Mouse (Mus musculus) liver, embryonic 14.5 days (tissue): ENCODE results near the gene Itga3. TPM values are rescaled to one million over a fixed set of nuclear protein-coding genes. Genes with fewer than 3 reads are reported as not detected.
A peak's percentile ranks its signal among the peaks of the same experiment; 100 is the strongest.

ENCODE experiments used
- ATAC-seq: fragments of 200-750 bp; cut with Nextera tagmentation; 2 replicates; pipeline ENCODE4 v1.8.0; 2017; ENCODE audit warnings: moderate number of reproducible peaks, mild to moderate bottlenecking, moderate library complexity; ENCODE audit not compliant: insufficient read depth
- DNase-seq, 3 experiments: peaks; one replicate each; pipeline ENCODE4 v3.0.0-alpha.2; 2012 to 2013; ENCODE audit warnings: low read depth in 3 of 3, low spot score in 3 of 3
- H3K27ac ChIP-seq: fragments of 300-500 bp; sonication (generic); 2 replicates; pipeline ENCODE4 v1.5.1; 2014; ENCODE audit warnings: moderate library complexity, mild to moderate bottlenecking, control low read depth, inconsistent platforms
- H3K27me3 ChIP-seq: fragments of 300-500 bp; sonication (generic); 2 replicates; pipeline ENCODE4 v1.6.1; 2014; ENCODE audit warnings: mild to moderate bottlenecking, low read length, moderate library complexity; ENCODE audit not compliant: control insufficient read depth, insufficient read depth
- H3K36me3 ChIP-seq: fragments of 300-500 bp; sonication (generic); replicated peaks from 2 replicates; pipeline ENCODE4 v1.6.1; 2014; ENCODE audit warnings: low read depth; ENCODE audit not compliant: control insufficient read depth, insufficient read depth
- H3K4me1 ChIP-seq, 2 experiments: fragments of 200-500 bp in 1 of 2; fragments of 300-500 bp in 1 of 2; sonication (generic) in 1 of 2; replicated peaks; 2 replicates each; pipeline ENCODE4 v1.6.1; 2012 to 2014; ENCODE audit warnings: antibody characterized with exemption in 1 of 2, inconsistent platforms in 1 of 2, low read length in 1 of 2; ENCODE audit not compliant: control insufficient read depth in 2 of 2, insufficient read depth in 2 of 2
- H3K4me2 ChIP-seq: fragments of 300-500 bp; sonication (generic); 2 replicates; pipeline ENCODE4 v1.6.1; 2014; ENCODE audit warnings: low read depth, mild to moderate bottlenecking, control low read depth, moderate library complexity
- H3K4me3 ChIP-seq, 2 experiments: fragments of 200-500 bp in 1 of 2; fragments of 300-500 bp in 1 of 2; sonication (generic) in 1 of 2; 2 replicates each; pipeline ENCODE4 v1.5.1; 2012 to 2014; ENCODE audit warnings: low read depth in 2 of 2, low read length in 2 of 2, mild to moderate bottlenecking in 2 of 2, control low read depth in 1 of 2, inconsistent platforms in 1 of 2, moderate library complexity in 1 of 2; ENCODE audit not compliant: insufficient read depth in 1 of 2
- H3K9ac ChIP-seq: fragments of 300-500 bp; sonication (generic); replicated peaks from 2 replicates; pipeline ENCODE4 v1.6.1; 2014; ENCODE audit warnings: mild to moderate bottlenecking, control low read depth, moderate library complexity
- H3K9me3 ChIP-seq: fragments of 300-500 bp; sonication (generic); 2 replicates; pipeline ENCODE4 v1.6.1; 2016; ENCODE audit warnings: low read length, mixed read lengths; ENCODE audit not compliant: control insufficient read depth
- CTCF ChIP-seq: IDR thresholded peaks from 2 replicates; pipeline ENCODE4 v1.5.1; 2016; ENCODE audit warnings: antibody characterized with exemption, low read depth, control low read depth
- EP300 ChIP-seq: IDR thresholded peaks from 2 replicates; pipeline ENCODE4 v1.6.1; 2016; ENCODE audit warnings: antibody characterized with exemption, low read depth
- WGBS: fragments of 180-500 bp; shearing (Covaris S2); extraction: QIAGEN DNeasy Blood & Tissue Kit; methylation state at CpG from one replicate; pipeline ENCODE4 v1.1.7; 2014; ENCODE audit not compliant: insufficient replicate concordance; 5-methylcytosine and 5-hydroxymethylcytosine counted together
- polyA plus RNA-seq, 2 experiments: library from polyadenylated mRNA; depleted of rRNA in 1 of 2; stranded (reverse) in 1 of 2; unstranded in 1 of 2; fragments of >200 nt; fragmentation: Nextera tagmentation in 1 of 2; extraction: Ambion mirVana in 1 of 2; gene quantifications; 2 replicates each; pipeline versions ENCODE4 v1.2.1 to v1.2.3; 2012 to 2014

Itga3 gene
- polyA plus RNA-seq, 2 experiments = 1.5 to 1.7 TPM

GRCm38 (mm10) chr11:95008661-95009628 lies 67.7 kb downstream of the Itga3 start:
- 29% methylated on average over 15 of the region's 15 CpGs for WGBS

GRCm38 (mm10) chr11:95007418-95007817 lies 69.2 kb downstream of the Itga3 start:
- Histone ChIP-seq H3K9me3 (no peaks in the 10 kb centered on the region), H3K4me3 (no peak overlapping the region), H3K9ac (no peak overlapping the region; the same call in 1 of the 2 replicates), H3K36me3 (peaks cover 12% of the 10 kb centered on the region), H3K27ac (peak overlapping the region; percentile 60), H3K27me3 (peaks cover 3% of the 10 kb centered on the region; the same call in 1 of the 2 replicates), H3K4me2 (peak overlapping the region; percentile 73), H3K4me1 (peaks cover 28 to 39% of the 10 kb centered on the region in 2 experiments)
- no peak for ATAC-seq
- TF ChIP-seq CTCF (no peak), EP300 (no peak)
- no peak for DNase-seq
- 11% methylated on average over 3 of the region's 3 CpGs for WGBS

More at GRCm38 (mm10) chr11:95008661-95009628, 67.7 kb downstream of the Itga3 start:
- H3K9ac ChIP-seq = peak overlapping the region; percentile 100
- peak overlapping the region; percentile 95 to 99 for H3K4me3 ChIP-seq
- no peak for ATAC-seq
- no peak for DNase-seq
- peaks cover 40 to 52% of the 10 kb centered on the region in 2 experiments for H3K4me1 ChIP-seq
- H3K27me3 ChIP-seq = peaks cover 3% of the 10 kb centered on the region; the same call in 1 of the 2 replicates
- TF ChIP-seq EP300 = no peak
- no peak for TF ChIP-seq CTCF
- peaks cover 9% of the 10 kb centered on the region for H3K36me3 ChIP-seq
- peak overlapping the region; percentile 99 for H3K27ac ChIP-seq
- H3K4me2 ChIP-seq = peak overlapping the region; percentile 97
- no peaks in the 10 kb centered on the region for H3K9me3 ChIP-seq

- H3K9me3 ChIP-seq = no peaks in the 10 kb centered on the region
- peak overlapping the region; percentile 60 for H3K27ac ChIP-seq
Measured at GRCm38 (mm10) chr11:95006525-95007219, 69.9 kb downstream of the Itga3 start.

GRCm38 (mm10) chr11:95006038-95006437 lies 70.6 kb downstream of the Itga3 start:
- TF ChIP-seq CTCF (no peak), EP300 (no peak)
- WGBS = 35% methylated on average over 4 of the region's 4 CpGs
- H3K36me3 ChIP-seq = peaks cover 24% of the 10 kb centered on the region
- peaks cover 29 to 30% of the 10 kb centered on the region in 2 experiments for H3K4me1 ChIP-seq
- H3K9ac ChIP-seq = peak overlapping the region; percentile 7; the same call in 1 of the 2 replicates
- ATAC-seq = no peak
- peak overlapping the region; percentile 73 for H3K4me2 ChIP-seq
- H3K4me3 ChIP-seq = peak overlapping the region in 1 of 2 experiments; percentile 52; a peak in 1 of 4 replicates
- DNase-seq = no peak
- H3K27ac ChIP-seq = 0 out of 2 replicates have a peak overlapping the region, but pooled peaks have one; percentile 26
- H3K27me3 ChIP-seq = peaks cover 3% of the 10 kb centered on the region; the same call in 1 of the 2 replicates
- no peaks in the 10 kb centered on the region for H3K9me3 ChIP-seq

More at GRCm38 (mm10) chr11:95006525-95007219, 69.9 kb downstream of the Itga3 start:
- 2% methylated on average over 27 of the region's 27 CpGs for WGBS
- Histone ChIP-seq H3K4me1 (peaks cover 28 to 32% of the 10 kb centered on the region in 2 experiments), H3K4me2 (peak overlapping the region; percentile 73), H3K4me3 (peak overlapping the region; percentile 52 to 68), H3K36me3 (peaks cover 19% of the 10 kb centered on the region), H3K27me3 (peaks cover 3% of the 10 kb centered on the region; the same call in 1 of the 2 replicates), H3K9ac (peak overlapping the region; percentile 44)
- TF ChIP-seq EP300 = no peak
- peak; percentile 26; the same call in 1 of the 2 replicates for TF ChIP-seq CTCF
- peak in 1 of 3 experiments; percentile 63 for DNase-seq
- ATAC-seq = peak; percentile 47
